Mouse (Mus musculus) heart, postnatal 0 days (tissue): ENCODE results near the gene Btd. TPM values are rescaled to one million over a fixed set of nuclear protein-coding genes. Genes with fewer than 3 reads are reported as not detected.

Experiments
- ATAC-seq: fragments of 200-750 bp; cut with Nextera tagmentation; 2 replicates; pipeline ENCODE4 v1.8.0; 2017; ENCODE audit warnings: low read depth, moderate number of reproducible peaks, moderate library complexity; ENCODE audit not compliant: insufficient read depth
- DNase-seq: peaks from one replicate; pipeline ENCODE4 v3.0.0-alpha.2; 2016; ENCODE audit warnings: low spot score
- H3K27ac ChIP-seq: fragments of 300-500 bp; sonication (generic); 2 replicates; pipeline ENCODE4 v1.5.1; 2014; ENCODE audit warnings: low read depth, mild to moderate bottlenecking
- H3K27me3 ChIP-seq: fragments of 300-500 bp; sonication (generic); 2 replicates; pipeline ENCODE4 v1.6.1; 2014; ENCODE audit warnings: low read length, mixed read lengths; ENCODE audit not compliant: control insufficient read depth, insufficient read depth
- H3K36me3 ChIP-seq: fragments of 300-500 bp; sonication (generic); replicated peaks from 2 replicates; pipeline ENCODE4 v1.6.1; 2014; ENCODE audit warnings: low read length, mixed read lengths; ENCODE audit not compliant: control insufficient read depth, insufficient read depth
- H3K4me1 ChIP-seq: fragments of 300-500 bp; sonication (generic); 2 replicates; pipeline ENCODE4 v1.6.1; 2014; ENCODE audit warnings: antibody characterized with exemption; ENCODE audit not compliant: control insufficient read depth, insufficient read depth
- H3K4me2 ChIP-seq: fragments of 300-500 bp; sonication (generic); 2 replicates; pipeline ENCODE4 v1.6.1; 2014; ENCODE audit warnings: low read depth, mild to moderate bottlenecking, low read length, moderate library complexity
- H3K4me3 ChIP-seq: fragments of 300-500 bp; sonication (generic); 2 replicates; pipeline ENCODE4 v1.5.1; 2014; ENCODE audit warnings: low read depth, low read length
- H3K9ac ChIP-seq: fragments of 300-500 bp; sonication (generic); replicated peaks from 2 replicates; pipeline ENCODE4 v1.6.1; 2014; ENCODE audit warnings: low read depth, low read length, mixed read lengths
- H3K9me3 ChIP-seq: fragments of 300-500 bp; sonication (generic); replicated peaks from 2 replicates; pipeline ENCODE4 v1.6.1; 2016; ENCODE audit warnings: low read length; ENCODE audit not compliant: control insufficient read depth
- CTCF ChIP-seq: IDR thresholded peaks from 2 replicates; pipeline ENCODE4 v1.5.1; 2016; ENCODE audit warnings: antibody characterized with exemption, control low read depth, low read depth
- EP300 ChIP-seq: IDR thresholded peaks from 2 replicates; pipeline ENCODE4 v1.6.1; 2016; ENCODE audit warnings: antibody characterized with exemption, low read depth
- WGBS: fragments of 180-500 bp; shearing (Covaris S2); extraction: QIAGEN DNeasy Blood & Tissue Kit; methylation state at CpG from one replicate; pipeline ENCODE4 v1.1.7; 2014; 5-methylcytosine and 5-hydroxymethylcytosine counted together
- polyA plus RNA-seq: library from polyadenylated mRNA; unstranded; fragments of >200 nt; fragmentation: Nextera tagmentation; extraction: Ambion mirVana; gene quantifications from 2 replicates; pipeline ENCODE4 v1.2.1, GENCODE M21; 2015
- total RNA-seq: library from RNA; depleted of rRNA; stranded (reverse); fragments of >200 nt; gene quantifications from 2 replicates; pipeline ENCODE4 v1.2.3, GENCODE M21; 2014; ENCODE audit warnings: low replicate concordance; rRNA removed

The Btd gene
- total RNA-seq (29.0 and 43.1 TPM in 2 replicates), polyA plus RNA-seq (14.6 and 15.0 TPM in 2 replicates)

- H3K9ac ChIP-seq: peak within 1 kb of the TSS; percentile 72
- H3K4me1 ChIP-seq: peaks cover 14% of the 10 kb centered on the region
- H3K4me3 ChIP-seq: peak within 1 kb of the TSS; percentile 78
- WGBS: under 1% methylated on average over 30 of the region's 30 CpGs
- no peak for TF ChIP-seq EP300
- no peaks in the 10 kb centered on the region for H3K27me3 ChIP-seq
- H3K27ac ChIP-seq: peak within 1 kb of the TSS; percentile 81
- peak within 1 kb of the TSS; percentile 92 for H3K4me2 ChIP-seq
- peak; percentile 97 for DNase-seq
- no peaks in the 10 kb centered on the region for H3K36me3 ChIP-seq
- ATAC-seq: peak; percentile 98
- no peaks in the 10 kb centered on the region for H3K9me3 ChIP-seq
Measured at GRCm38 (mm10) chr14:31640890-31641505, at the start of gene Btd, which contains the start of gene Hacl1. TSS of gene Btd (plus strand) at chr14:31641028. TSS of gene Hacl1 (minus strand) at chr14:31641286.

- Histone ChIP-seq H3K4me2 (no peak within 1 kb of the TSS), H3K27me3 (no peaks in the 10 kb centered on the region), H3K36me3 (no peaks in the 10 kb centered on the region), H3K4me1 (no peaks in the 10 kb centered on the region), H3K4me3 (no peak within 1 kb of the TSS), H3K27ac (no peak within 1 kb of the TSS), H3K9me3 (no peaks in the 10 kb centered on the region), H3K9ac (no peak within 1 kb of the TSS)
- WGBS: 77% methylated on average over 3 of the region's 3 CpGs
- DNase-seq: no peak
- TF ChIP-seq EP300 (no peak), CTCF (no peak)
- ATAC-seq: no peak
Measured at GRCm38 (mm10) chr14:31591243-31591642, 49.6 kb upstream of the Btd start, which contains the start of gene Colq. TSS of gene Colq (minus strand) at chr14:31591343.

DNA sequence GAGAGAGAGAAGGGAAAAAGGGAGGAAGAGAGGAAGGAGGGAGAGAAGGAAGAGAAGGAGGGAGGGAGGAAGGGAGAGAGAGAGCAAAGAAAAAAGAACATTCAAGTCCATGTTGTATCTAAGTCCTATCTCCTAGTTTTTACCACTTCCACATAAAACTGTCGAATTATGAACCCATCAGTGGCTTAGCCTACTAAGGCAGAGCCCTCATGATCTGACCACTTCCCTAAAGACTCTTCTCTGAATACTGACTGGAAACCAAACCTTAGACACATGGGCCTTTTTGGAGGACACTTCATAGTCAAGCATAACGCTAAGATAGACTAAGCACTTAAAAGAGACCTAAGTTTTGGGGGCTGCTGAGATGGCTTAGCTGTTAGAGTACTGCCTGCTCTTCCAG is 47.8 kb upstream of the Btd start:
- Histone ChIP-seq H3K27me3 (no peaks in the 10 kb centered on the region), H3K4me1 (no peaks in the 10 kb centered on the region), H3K4me2 (no peak overlapping the region), H3K9ac (no peak overlapping the region), H3K4me3 (no peak overlapping the region), H3K9me3 (no peaks in the 10 kb centered on the region), H3K36me3 (no peaks in the 10 kb centered on the region), H3K27ac (no peak overlapping the region)
- WGBS: 65% methylated on average over 2 of the region's 2 CpGs
- ATAC-seq (no peak), DNase-seq (no peak)
- TF ChIP-seq CTCF: no peak
- TF ChIP-seq EP300: no peak

GRCm38 (mm10) chr14:31594693-31595092 is 46.1 kb upstream of the Btd start:
- Histone ChIP-seq H3K36me3 (no peaks in the 10 kb centered on the region), H3K27me3 (no peaks in the 10 kb centered on the region), H3K9ac (no peak overlapping the region), H3K9me3 (no peaks in the 10 kb centered on the region), H3K4me2 (no peak overlapping the region), H3K4me1 (no peaks in the 10 kb centered on the region), H3K27ac (no peak overlapping the region), H3K4me3 (no peak overlapping the region)
- no peak for ATAC-seq
- DNase-seq: no peak
- TF ChIP-seq EP300: no peak
- TF ChIP-seq CTCF: no peak
- 57% methylated on average over 3 of the region's 3 CpGs for WGBS

DNA sequence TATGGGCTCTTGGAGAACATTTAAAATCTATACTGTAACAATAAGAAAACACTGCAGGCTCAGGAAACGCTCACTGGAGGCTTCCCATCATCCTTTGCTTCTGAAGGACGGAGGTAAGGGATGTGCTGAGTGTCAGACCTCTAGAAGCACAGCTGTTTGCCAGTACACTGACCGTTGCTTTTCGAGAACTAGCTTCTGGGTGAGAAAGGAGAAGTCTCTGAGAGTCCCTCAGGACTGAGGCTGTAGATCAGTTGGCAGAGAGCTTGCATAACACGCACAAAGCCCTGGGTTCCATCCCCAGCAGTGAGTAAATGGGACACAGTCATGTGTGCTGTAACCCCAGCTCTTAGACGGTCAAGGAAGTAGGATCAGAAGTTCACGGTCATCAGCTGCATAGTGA is 44.4 kb upstream of the Btd start:
- no peak for ATAC-seq

DNA sequence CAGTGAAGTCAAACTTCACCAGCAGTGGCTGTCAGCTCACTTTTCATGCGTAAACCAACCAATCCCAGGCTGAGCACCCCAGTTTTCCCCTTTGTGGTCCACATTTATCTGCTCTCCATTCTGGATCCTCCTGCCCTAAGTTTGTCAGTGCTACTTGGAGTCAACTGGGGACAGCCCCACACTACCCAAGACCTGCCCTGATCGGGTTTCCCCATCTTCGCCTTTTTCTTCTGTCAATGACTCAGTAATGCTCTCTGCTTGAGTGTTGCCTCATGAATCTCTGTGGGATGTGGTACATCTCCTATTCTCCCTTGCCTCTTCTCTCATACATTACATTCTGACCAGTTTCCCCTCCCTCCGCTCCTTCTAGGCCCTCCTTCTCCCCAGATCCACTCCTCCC is 43.4 kb upstream of the Btd start:
- DNase-seq (no peak), ATAC-seq (no peak)
- Histone ChIP-seq H3K4me3 (no peak overlapping the region), H3K9me3 (no peaks in the 10 kb centered on the region), H3K4me2 (no peak overlapping the region), H3K4me1 (no peaks in the 10 kb centered on the region), H3K27ac (no peak overlapping the region), H3K9ac (no peak overlapping the region), H3K27me3 (no peaks in the 10 kb centered on the region), H3K36me3 (no peaks in the 10 kb centered on the region)
- TF ChIP-seq CTCF (no peak), EP300 (no peak)
- 86% methylated on average over 4 of the region's 4 CpGs for WGBS

More for the DNA sequence above, 44.4 kb upstream of the Btd start:
- H3K4me1 ChIP-seq: no peaks in the 10 kb centered on the region
- TF ChIP-seq CTCF: no peak
- no peak for TF ChIP-seq EP300
- DNase-seq: no peak
- no peak overlapping the region for H3K9ac ChIP-seq
- H3K27ac ChIP-seq: no peak overlapping the region
- no peak overlapping the region for H3K4me2 ChIP-seq
- no peaks in the 10 kb centered on the region for H3K36me3 ChIP-seq
- WGBS: 63% methylated on average over 7 of the region's 7 CpGs
- H3K4me3 ChIP-seq: no peak overlapping the region
- H3K27me3 ChIP-seq: no peaks in the 10 kb centered on the region
- H3K9me3 ChIP-seq: no peaks in the 10 kb centered on the region
